Mouse (Mus musculus) bone marrow macrophage, adult 2 months (primary cell): Measurements from ENCODE around the gene Smim12. TPM values are rescaled to one million over a fixed set of nuclear protein-coding genes. Genes with fewer than 3 reads are reported as not detected.

Experiments used
- H3K27ac ChIP-seq: 2 replicates; pipeline ENCODE4 v1.5.1; 2012; ENCODE audit warnings: low read depth, low read length; ENCODE audit not compliant: insufficient read depth
- H3K4me1 ChIP-seq: 2 replicates; pipeline ENCODE4 v1.6.1; 2012; ENCODE audit warnings: low read length; ENCODE audit not compliant: control insufficient read depth, insufficient read depth
- H3K4me3 ChIP-seq: 2 replicates; pipeline ENCODE4 v1.5.1; 2012; ENCODE audit warnings: mild to moderate bottlenecking, low read length, moderate library complexity; ENCODE audit not compliant: insufficient read depth
- CTCF ChIP-seq: IDR thresholded peaks from 2 replicates; pipeline ENCODE4 v1.5.1; 2012; ENCODE audit warnings: low read depth, mild to moderate bottlenecking, low read length, moderate library complexity
- POLR2A ChIP-seq: IDR thresholded peaks from 2 replicates; pipeline ENCODE4 v1.6.1; 2012; ENCODE audit warnings: mild to moderate bottlenecking, low read depth, low read length, borderline replicate concordance
- polyA plus RNA-seq: library from polyadenylated mRNA; stranded (reverse); fragments of >200 nt; gene quantifications from 2 replicates; pipeline ENCODE4 v1.2.4, GENCODE M21; 2012; ENCODE audit not compliant: missing spikeins, insufficient read depth, insufficient read length

Smim12 gene
- polyA plus RNA-seq, 1 experiment, result 29.4 TPM

- H3K4me3 ChIP-seq, result no peak overlapping the region
- TF ChIP-seq CTCF (no peak), POLR2A (no peak)
- H3K4me1 ChIP-seq, result no peaks in the 10 kb centered on the region
- no peak overlapping the region for H3K27ac ChIP-seq
These were observed 28.5 kb upstream of the Smim12 start for GRCm38 (mm10) chr4:127215103-127215502.

DNA sequence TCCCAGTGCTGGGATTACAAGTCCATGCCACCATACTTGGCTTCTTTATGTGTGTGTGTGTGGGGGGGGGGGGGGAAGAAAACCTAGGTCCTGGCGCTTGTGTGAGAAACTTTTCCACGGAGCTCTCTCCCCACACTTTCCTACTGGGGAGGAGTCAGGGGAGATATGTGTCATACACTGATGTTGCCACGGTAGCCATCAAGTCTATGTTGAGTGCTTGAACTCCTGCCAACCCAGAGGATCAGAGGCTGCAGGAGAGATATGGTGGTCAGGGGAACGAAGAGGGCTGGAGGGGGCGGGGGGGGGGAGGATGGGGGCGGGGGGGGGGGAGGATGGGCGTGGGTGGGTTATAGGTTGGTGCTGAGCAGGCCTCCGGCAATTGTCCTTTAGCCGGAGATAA lies 27.8 kb upstream of the Smim12 start:
- TF ChIP-seq POLR2A (no peak), CTCF (no peak)
- Histone ChIP-seq H3K4me3 (no peak overlapping the region), H3K27ac (no peak overlapping the region), H3K4me1 (no peaks in the 10 kb centered on the region)

GRCm38 (mm10) chr4:127216251-127216651 lies 27.3 kb upstream of the Smim12 start:
- no peaks in the 10 kb centered on the region for H3K4me1 ChIP-seq
- TF ChIP-seq POLR2A (no peak), CTCF (no peak)
- no peak overlapping the region for H3K27ac ChIP-seq
- H3K4me3 ChIP-seq, result no peak overlapping the region

DNA sequence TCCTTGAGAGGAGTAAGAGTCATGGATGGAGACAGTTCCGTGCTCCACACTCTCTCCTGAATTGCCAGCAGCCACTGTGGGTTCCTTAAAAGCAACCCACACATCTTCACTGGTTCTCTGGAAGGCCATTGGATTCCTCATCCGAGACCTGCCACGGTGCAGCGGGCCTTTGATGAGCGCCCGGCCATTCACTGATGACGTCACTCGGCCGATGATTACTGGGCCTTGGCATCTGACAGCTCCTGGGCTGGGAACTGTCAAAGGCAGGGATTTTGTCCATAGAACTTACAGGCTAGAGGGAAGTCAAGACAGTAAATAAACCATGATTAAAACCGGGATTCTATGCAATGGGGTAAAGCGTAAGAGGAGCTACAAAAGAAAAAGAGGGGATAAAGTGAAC lies 26.5 kb upstream of the Smim12 start:
- TF ChIP-seq CTCF (no peak), POLR2A (no peak)
- H3K27ac ChIP-seq, result no peak overlapping the region

DNA sequence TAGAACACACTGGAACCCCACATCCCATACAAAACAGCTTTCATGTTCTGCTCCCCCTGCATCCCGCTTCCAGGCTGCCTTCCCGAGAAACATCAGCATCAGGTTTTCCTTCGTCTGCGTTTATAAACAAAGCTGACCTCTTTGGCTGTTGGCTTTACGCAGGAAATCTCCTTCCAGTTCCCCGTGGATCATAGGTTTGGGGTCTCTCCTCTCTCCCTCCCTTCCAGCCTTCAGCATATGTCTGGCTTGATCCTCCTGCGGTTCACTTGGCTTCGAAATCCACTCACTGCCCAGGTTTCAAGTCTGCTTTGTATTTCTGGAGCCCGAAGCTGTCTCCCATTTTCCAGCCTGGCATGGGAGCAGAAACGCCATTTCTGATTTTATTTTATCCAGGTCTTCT lies 20.3 kb upstream of the Smim12 start:
- Histone ChIP-seq H3K4me1 (no peaks in the 10 kb centered on the region), H3K27ac (no peak overlapping the region), H3K4me3 (no peak overlapping the region)
- TF ChIP-seq CTCF, result no peak
- TF ChIP-seq POLR2A, result no peak

More for the DNA sequence above, 26.5 kb upstream of the Smim12 start:
- Histone ChIP-seq H3K4me3 (no peak overlapping the region), H3K4me1 (no peaks in the 10 kb centered on the region)

GRCm38 (mm10) chr4:127223755-127224154 lies 19.8 kb upstream of the Smim12 start:
- no peak overlapping the region for H3K27ac ChIP-seq
- no peaks in the 10 kb centered on the region for H3K4me1 ChIP-seq
- H3K4me3 ChIP-seq, result no peak overlapping the region
- TF ChIP-seq POLR2A (no peak), CTCF (no peak)

DNA sequence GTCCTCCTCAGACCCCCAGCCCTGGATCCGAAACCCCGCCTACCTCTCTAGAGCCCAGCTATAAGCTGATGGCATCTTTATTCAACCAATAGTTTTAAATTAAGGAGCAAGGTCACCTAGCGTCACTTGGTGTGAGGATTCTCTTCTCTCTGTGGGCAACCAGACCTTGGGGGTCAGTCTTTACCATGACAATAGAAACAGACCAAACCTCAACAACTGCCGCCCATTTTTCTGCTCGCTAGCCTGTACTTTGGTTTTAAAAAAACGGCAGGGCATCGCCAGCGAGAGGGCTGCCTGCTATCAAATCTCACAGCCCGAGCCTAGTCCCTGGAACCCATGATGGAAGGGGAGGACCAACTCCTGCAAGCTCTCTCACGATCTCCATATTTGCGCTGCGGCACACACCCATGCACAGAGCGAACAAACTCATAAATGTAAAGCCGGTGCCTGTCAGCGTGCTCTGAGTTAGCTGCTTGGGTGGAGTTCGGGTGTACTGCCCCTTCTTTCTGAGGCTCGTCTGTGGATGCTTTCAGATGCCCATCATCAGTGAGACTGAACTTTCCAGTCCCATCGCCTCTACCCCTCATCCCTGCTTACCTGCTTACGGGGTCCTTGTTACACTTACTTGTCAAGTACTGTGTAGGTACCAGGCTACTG lies 19.0 kb upstream of the Smim12 start:
- TF ChIP-seq CTCF (no peak), POLR2A (no peak)
- Histone ChIP-seq H3K4me3 (no peak overlapping the region), H3K4me1 (no peaks in the 10 kb centered on the region), H3K27ac (no peak overlapping the region)

- Histone ChIP-seq H3K27ac (no peak overlapping the region), H3K4me1 (no peaks in the 10 kb centered on the region), H3K4me3 (no peak overlapping the region)
- TF ChIP-seq POLR2A (no peak), CTCF (no peak)
These were observed 17.5 kb upstream of the Smim12 start for GRCm38 (mm10) chr4:127226067-127226466.

- TF ChIP-seq CTCF (no peak), POLR2A (no peak)
- H3K27ac ChIP-seq, result no peak overlapping the region
- no peaks in the 10 kb centered on the region for H3K4me1 ChIP-seq
- H3K4me3 ChIP-seq, result no peak overlapping the region
These were observed 16.4 kb upstream of the Smim12 start for GRCm38 (mm10) chr4:127227051-127227673.

DNA sequence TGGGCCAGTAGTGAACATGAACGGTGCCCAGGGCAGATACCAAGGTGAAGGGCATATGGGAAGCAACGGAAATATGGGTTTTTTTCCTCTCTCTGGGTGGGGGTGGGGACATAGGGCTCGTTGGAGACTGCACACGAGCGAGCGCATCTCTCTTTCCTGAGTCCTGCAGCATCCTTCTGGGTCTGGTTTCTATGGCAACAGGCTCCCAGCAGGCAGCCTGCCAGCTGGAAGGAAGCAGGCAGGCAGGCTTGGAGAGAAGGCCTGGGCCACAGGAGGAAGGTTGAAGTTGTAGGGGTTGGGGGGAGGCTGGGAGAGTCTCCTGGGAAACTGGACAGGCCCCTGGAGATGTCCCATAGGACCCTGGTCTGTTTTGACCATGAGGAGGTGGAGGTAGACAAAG lies 11.6 kb upstream of the Smim12 start:
- H3K4me1 ChIP-seq, result no peaks in the 10 kb centered on the region
- no peak overlapping the region for H3K27ac ChIP-seq
- H3K4me3 ChIP-seq, result no peak overlapping the region
- TF ChIP-seq CTCF (no peak), POLR2A (no peak)
